Mouse (Mus musculus): ENCODE results near the gene Gm14406. TPM values are rescaled to one million over a fixed set of nuclear protein-coding genes. Genes with fewer than 3 reads are reported as not detected.

Gm14406 gene
- polyA plus RNA-seq, 1 experiment from 2014 or later = not detected

DNA sequence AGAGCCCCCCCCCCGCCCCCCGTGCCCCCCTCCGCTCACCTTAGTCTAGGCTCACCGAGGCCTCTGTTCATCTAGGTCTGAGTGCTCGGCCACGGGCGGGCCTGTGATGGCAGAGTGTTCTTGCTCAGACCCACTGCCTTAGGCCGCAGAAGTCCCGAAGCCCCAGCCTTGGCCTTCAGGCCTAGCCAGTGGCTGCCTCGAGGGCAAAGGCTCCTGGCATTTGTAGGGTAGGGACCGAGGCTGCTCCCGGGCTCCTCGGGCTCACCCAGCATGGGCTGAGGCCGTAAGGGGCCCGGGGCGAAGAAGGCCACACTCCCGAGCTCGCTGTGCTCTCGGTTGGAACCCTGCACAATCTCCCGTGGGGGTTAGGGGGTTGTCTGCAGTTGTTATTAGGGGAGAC, 54.9 kb downstream of the Gm14406 start:
- H3K4me1 ChIP-seq (replicated peaks; ENCODE audit: insufficient read depth, low read length) = no peaks in the 10 kb centered on the region

DNA sequence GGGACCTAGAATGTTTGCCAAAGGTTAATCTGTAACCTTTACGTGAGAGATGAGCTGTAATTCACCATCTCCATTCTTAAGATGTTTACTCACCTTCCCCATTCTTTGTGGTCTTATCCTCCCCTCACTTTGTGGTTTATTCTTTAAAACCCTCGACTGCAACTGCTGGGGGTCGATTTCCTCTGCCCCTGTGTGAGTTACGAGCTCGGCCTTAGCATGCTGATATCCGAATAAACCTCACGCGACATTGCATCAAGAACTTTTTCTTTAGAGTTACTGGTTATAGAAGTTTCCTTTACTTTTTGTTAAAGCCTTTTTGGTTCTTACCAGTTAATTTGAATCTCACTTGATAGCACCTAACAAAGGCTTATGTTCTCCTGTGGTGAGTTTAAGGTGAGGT, 58.0 kb downstream of the Gm14406 start:
- DNase-seq (ENCODE audit: low spot score) (no peak), ATAC-seq (replicated peaks; ENCODE audit: low FRiP score, low read depth) (no peak)
- Histone ChIP-seq H3K27ac (no peak overlapping the region), H3K36me3 (ENCODE audit: insufficient read depth, low read length) (no peaks in the 10 kb centered on the region), H3K27me3 (ENCODE audit: insufficient read depth, low read length) (no peaks in the 10 kb centered on the region), H3K4me2 (ENCODE audit: low read length) (no peak overlapping the region), H3K4me3 (replicated peaks; ENCODE audit: low read depth, low read length) (no peak overlapping the region), H3K9me3 (replicated peaks; ENCODE audit: low read length) (no peaks in the 10 kb centered on the region), H3K9ac (ENCODE audit: low read depth, low read length) (no peak overlapping the region), H3K4me1 (replicated peaks; ENCODE audit: insufficient read depth, low read length) (no peaks in the 10 kb centered on the region)
- 79% methylated on average over 8 of the region's 8 CpGs for WGBS
- no peak for TF ChIP-seq CTCF (IDR thresholded peaks at IDR 0.05; ENCODE audit: low read depth)

More for the DNA sequence above, 54.9 kb downstream of the Gm14406 start:
- TF ChIP-seq CTCF (IDR thresholded peaks at IDR 0.05; ENCODE audit: low read depth) = no peak
- ATAC-seq (replicated peaks; ENCODE audit: low FRiP score, low read depth) (no peak), DNase-seq (ENCODE audit: low spot score) (no peak)
- WGBS = 94% methylated on average over 20 of the region's 20 CpGs
- H3K4me2 ChIP-seq (ENCODE audit: low read length) = no peak overlapping the region
- no peaks in the 10 kb centered on the region for H3K27me3 ChIP-seq (ENCODE audit: insufficient read depth, low read length)
- H3K9me3 ChIP-seq (replicated peaks; ENCODE audit: low read length) = no peaks in the 10 kb centered on the region
- H3K9ac ChIP-seq (ENCODE audit: low read depth, low read length) = no peak overlapping the region
- no peak overlapping the region for H3K4me3 ChIP-seq (replicated peaks; ENCODE audit: low read depth, low read length)
- H3K36me3 ChIP-seq (ENCODE audit: insufficient read depth, low read length) = no peaks in the 10 kb centered on the region
- H3K27ac ChIP-seq = no peak overlapping the region

Other genes starting within 250 kb of the Gm14406 start
- 10.5 and 12.0 TPM in 2 replicates for gene Gm14418, start 179.9 kb downstream of the Gm14406 start, polyA plus RNA-seq (2015; fragmentation: Nextera tagmentation; extraction: Ambion mirVana)
- gene Zfp970, start 113.5 kb downstream of the Gm14406 start, polyA plus RNA-seq (2015; fragmentation: Nextera tagmentation; extraction: Ambion mirVana) = 9.9 and 10.2 TPM in 2 replicates
- 4.7 and 5.0 TPM in 2 replicates for gene Gm14403, start 80.0 kb downstream of the Gm14406 start, polyA plus RNA-seq (2015; fragmentation: Nextera tagmentation; extraction: Ambion mirVana)
- 6.3 and 7.9 TPM in 2 replicates for gene Gm14322, start 181.1 kb upstream of the Gm14406 start, polyA plus RNA-seq (2015; fragmentation: Nextera tagmentation; extraction: Ambion mirVana)

All from kidney, postnatal 0 days (tissue).